Mouse (Mus musculus) activated CD4-positive, CD25-positive, alpha-beta regulatory T cell, adult 4 months (primary cell): ENCODE results near the gene Fanci. TPM values are rescaled to one million over a fixed set of nuclear protein-coding genes. Genes with fewer than 3 reads are reported as not detected.

ENCODE experiments used
- ATAC-seq: one replicate; pipeline ENCODE4 v1.8.0; 2017
- polyA plus RNA-seq, 2 experiments: library from polyadenylated mRNA; unstranded; fragments of 100-300 nt; shearing (Covaris generic); gene quantifications; one replicate each; pipeline ENCODE4 v1.2.1; 2017

Fanci gene
- polyA plus RNA-seq, 2 experiments from 2014 or later, result 5.0 to 6.4 TPM

- no peak for ATAC-seq
These were observed 3.0 kb upstream of the Fanci start for GRCm38 (mm10) chr7:79388671-79389206.

GRCm38 (mm10) chr7:79390141-79390708 lies 1.5 kb upstream of the Fanci start:
- ATAC-seq, result no peak

- no peak for ATAC-seq
These were observed 258 bp upstream of the Fanci start for GRCm38 (mm10) chr7:79391471-79391870.

GRCm38 (mm10) chr7:79392860-79393513 lies 1.3 kb downstream of the Fanci start:
- ATAC-seq, result peak; percentile 50

- ATAC-seq, result no peak
These were observed 2.2 kb downstream of the Fanci start for GRCm38 (mm10) chr7:79393924-79394323.

GRCm38 (mm10) chr7:79394666-79395065 lies 2.9 kb downstream of the Fanci start:
- no peak for ATAC-seq

- no peak for ATAC-seq
These were observed 3.5 kb downstream of the Fanci start for GRCm38 (mm10) chr7:79395186-79395585.

- ATAC-seq, result no peak
These were observed 5.8 kb downstream of the Fanci start for GRCm38 (mm10) chr7:79397446-79397963.

GRCm38 (mm10) chr7:79398426-79398825 lies 6.7 kb downstream of the Fanci start:
- ATAC-seq, result no peak

- no peak for ATAC-seq
These were observed 7.2 kb downstream of the Fanci start for GRCm38 (mm10) chr7:79398971-79399370.

- no peak for ATAC-seq
These were observed 8.6 kb downstream of the Fanci start for GRCm38 (mm10) chr7:79400296-79400695.

GRCm38 (mm10) chr7:79414449-79415375 lies 23.0 kb downstream of the Fanci start:
- ATAC-seq, result no peak

- ATAC-seq, result peak; percentile 66
These were observed 28.2 kb downstream of the Fanci start for GRCm38 (mm10) chr7:79419950-79420349.

GRCm38 (mm10) chr7:79422876-79423275 lies 31.1 kb downstream of the Fanci start:
- ATAC-seq, result no peak

GRCm38 (mm10) chr7:79425804-79426203 lies 34.1 kb downstream of the Fanci start:
- ATAC-seq, result no peak

GRCm38 (mm10) chr7:79428243-79428642 lies 36.5 kb downstream of the Fanci start:
- ATAC-seq, result no peak

- no peak for ATAC-seq
These were observed 48.3 kb downstream of the Fanci start for GRCm38 (mm10) chr7:79440035-79440434.

- peak; percentile 28 for ATAC-seq
These were observed 55.3 kb downstream of the Fanci start for GRCm38 (mm10) chr7:79447048-79447447.

GRCm38 (mm10) chr7:79447486-79447885 lies 55.8 kb downstream of the Fanci start:
- peak; percentile 32 for ATAC-seq

GRCm38 (mm10) chr7:79461721-79462120 lies 70.0 kb downstream of the Fanci start:
- no peak for ATAC-seq

- no peak for ATAC-seq
These were observed 71.8 kb downstream of the Fanci start for GRCm38 (mm10) chr7:79463376-79464077.

- ATAC-seq, result no peak
These were observed 73.2 kb downstream of the Fanci start for GRCm38 (mm10) chr7:79464776-79465420.
